Mouse (Mus musculus) lung, adult 2 months (tissue): ENCODE results near the gene Gm20388.

ENCODE experiments used
- CTCF ChIP-seq: fragments of 200-500 bp; IDR thresholded peaks from 2 replicates; pipeline ENCODE4 v1.5.1; 2011; ENCODE audit warnings: mild to moderate bottlenecking, low read length, control low read depth; ENCODE audit not compliant: insufficient read depth
- POLR2A ChIP-seq: fragments of 200-500 bp; IDR thresholded peaks from 2 replicates; pipeline ENCODE4 v1.6.1; 2011; ENCODE audit warnings: low read depth, mild to moderate bottlenecking, control low read depth, low read length, borderline replicate concordance; ENCODE audit errors: extremely low read depth

DNA sequence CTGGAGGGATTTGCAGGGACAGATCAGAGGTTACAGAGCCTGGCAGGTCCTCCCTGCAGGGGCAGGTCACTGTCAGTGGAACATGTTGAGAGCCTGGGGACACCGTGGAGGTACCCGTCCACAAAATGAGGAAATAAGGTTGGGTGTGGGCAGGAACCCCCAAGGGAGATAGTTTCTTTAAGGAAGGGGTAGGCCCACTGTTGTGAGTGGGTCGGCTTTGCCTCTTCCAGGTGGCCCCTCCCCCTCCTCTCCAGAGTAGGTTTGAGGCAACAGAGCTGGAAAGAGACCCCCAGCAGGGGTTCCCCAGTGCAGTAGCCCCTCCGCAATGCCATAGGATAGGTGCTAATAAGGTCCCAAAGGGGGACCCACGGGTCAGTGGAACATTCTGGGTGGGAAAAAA is 591.8 kb downstream of the Gm20388 start:
- TF ChIP-seq CTCF = no peak
- no peak for TF ChIP-seq POLR2A
